Mouse (Mus musculus): ENCODE results near the gene Igsf9. TPM values are rescaled to one million over a fixed set of nuclear protein-coding genes. Genes with fewer than 3 reads are reported as not detected.
A peak's percentile ranks its signal among the peaks of the same experiment; 100 is the strongest.

Igsf9 gene
- polyA plus RNA-seq, 1 experiment from 2014 or later = 2.5 TPM

DNA sequence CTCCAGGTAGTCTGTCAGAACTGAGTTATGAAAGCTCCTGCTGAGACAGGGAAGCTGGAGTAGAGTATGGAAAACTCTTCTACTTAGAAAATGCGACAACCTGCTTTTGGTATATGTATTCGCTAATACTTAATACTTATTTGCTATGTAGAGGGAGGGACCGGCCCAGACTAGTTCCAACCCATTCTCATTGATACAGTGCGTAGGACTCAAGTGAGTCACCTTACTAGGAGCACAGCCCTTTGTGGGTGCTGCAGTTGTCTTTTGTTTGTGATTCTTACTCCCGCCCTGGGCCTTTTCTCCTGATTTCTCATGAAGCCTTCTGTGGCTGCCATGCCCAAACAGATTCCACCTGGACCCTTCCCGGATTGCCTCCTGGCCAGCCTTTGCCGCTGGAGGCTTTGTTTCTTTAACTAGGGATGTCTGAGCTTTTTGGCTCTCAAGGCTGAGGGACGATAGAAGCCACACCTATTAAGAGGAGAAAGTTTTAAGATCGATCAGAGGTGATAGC, 39.6 kb upstream of the Igsf9 start:
- Histone ChIP-seq H3K9ac (ENCODE audit: low read depth, low read length) (no peak overlapping the region), H3K4me1 (ENCODE audit: control insufficient read depth, low read depth, low read length) (no peaks in the 10 kb centered on the region), H3K27me3 (ENCODE audit: control insufficient read depth, insufficient read depth, low read depth, low read length) (no peaks in the 10 kb centered on the region), H3K9me3 (replicated peaks; ENCODE audit: control insufficient read depth, low read length) (no peaks in the 10 kb centered on the region), H3K4me3 (ENCODE audit: low read depth, low read length) (no peak overlapping the region), H3K27ac (ENCODE audit: low read length) (no peak overlapping the region), H3K4me2 (ENCODE audit: low read depth, low read length) (no peak overlapping the region), H3K36me3 (ENCODE audit: control insufficient read depth, insufficient read depth) (no peaks in the 10 kb centered on the region)
- no peak for ATAC-seq (ENCODE audit: low read depth)
- 67% methylated on average over 9 of the region's 9 CpGs for WGBS (ENCODE audit: insufficient replicate concordance)

DNA sequence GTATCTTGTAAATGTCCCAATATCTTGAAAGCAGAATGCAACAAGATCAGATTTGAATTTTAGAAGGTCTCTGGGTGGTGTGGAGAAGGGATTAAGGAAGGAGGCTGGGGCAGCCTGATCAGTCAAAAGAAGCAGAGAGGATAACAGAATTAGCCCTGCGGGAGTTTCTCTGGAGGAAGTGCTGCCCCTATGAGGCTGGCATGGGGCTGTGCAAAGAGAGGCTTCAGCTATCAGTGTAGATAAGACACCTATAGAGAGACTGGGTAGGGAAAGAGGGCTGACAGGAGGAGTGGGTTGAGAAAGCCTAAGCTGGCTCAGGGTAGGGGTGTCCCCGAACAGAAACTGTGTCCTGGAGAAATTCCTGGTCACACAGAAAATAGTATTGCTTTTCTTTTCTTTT, 31.4 kb upstream of the Igsf9 start:
- no peak overlapping the region for H3K27ac ChIP-seq (ENCODE audit: low read length)
- H3K4me1 ChIP-seq (ENCODE audit: control insufficient read depth, low read depth, low read length) = no peaks in the 10 kb centered on the region
- no peaks in the 10 kb centered on the region for H3K36me3 ChIP-seq (ENCODE audit: control insufficient read depth, insufficient read depth)
- no peak overlapping the region for H3K4me3 ChIP-seq (ENCODE audit: low read depth, low read length)
- no peaks in the 10 kb centered on the region for H3K9me3 ChIP-seq (replicated peaks; ENCODE audit: control insufficient read depth, low read length)
- no peak overlapping the region for H3K9ac ChIP-seq (ENCODE audit: low read depth, low read length)
- ATAC-seq (ENCODE audit: low read depth) = no peak
- WGBS (ENCODE audit: insufficient replicate concordance) = 32% methylated on average over 2 of the region's 2 CpGs
- H3K27me3 ChIP-seq (ENCODE audit: control insufficient read depth, insufficient read depth, low read depth, low read length) = no peaks in the 10 kb centered on the region
- no peak overlapping the region for H3K4me2 ChIP-seq (ENCODE audit: low read depth, low read length)

- no peaks in the 10 kb centered on the region for H3K36me3 ChIP-seq (ENCODE audit: control insufficient read depth, insufficient read depth)
- no peak overlapping the region for H3K9ac ChIP-seq (ENCODE audit: low read depth, low read length)
- no peak overlapping the region for H3K27ac ChIP-seq (ENCODE audit: low read length)
- H3K4me3 ChIP-seq (ENCODE audit: low read depth, low read length) = no peak overlapping the region
- no peaks in the 10 kb centered on the region for H3K27me3 ChIP-seq (ENCODE audit: control insufficient read depth, insufficient read depth, low read depth, low read length)
- 13% methylated on average over 17 of the region's 17 CpGs for WGBS (ENCODE audit: insufficient replicate concordance)
- no peaks in the 10 kb centered on the region for H3K9me3 ChIP-seq (replicated peaks; ENCODE audit: control insufficient read depth, low read length)
- no peak for ATAC-seq (ENCODE audit: low read depth)
- no peaks in the 10 kb centered on the region for H3K4me1 ChIP-seq (ENCODE audit: control insufficient read depth, low read depth, low read length)
- 0 out of 2 replicates have a peak overlapping the region, but pooled peaks have one; percentile 17 for H3K4me2 ChIP-seq (ENCODE audit: low read depth, low read length)
Measured at GRCm38 (mm10) chr1:172450848-172451470, 30.6 kb upstream of the Igsf9 start.

GRCm38 (mm10) chr1:172452911-172453310, 28.7 kb upstream of the Igsf9 start:
- Histone ChIP-seq H3K27ac (ENCODE audit: low read length) (no peak overlapping the region), H3K36me3 (ENCODE audit: control insufficient read depth, insufficient read depth) (no peaks in the 10 kb centered on the region), H3K27me3 (ENCODE audit: control insufficient read depth, insufficient read depth, low read depth, low read length) (no peaks in the 10 kb centered on the region), H3K9me3 (replicated peaks; ENCODE audit: control insufficient read depth, low read length) (no peaks in the 10 kb centered on the region), H3K4me2 (ENCODE audit: low read depth, low read length) (no peak overlapping the region), H3K4me3 (ENCODE audit: low read depth, low read length) (no peak overlapping the region), H3K4me1 (ENCODE audit: control insufficient read depth, low read depth, low read length) (no peaks in the 10 kb centered on the region), H3K9ac (ENCODE audit: low read depth, low read length) (no peak overlapping the region)
- ATAC-seq (ENCODE audit: low read depth) = no peak
- WGBS (ENCODE audit: insufficient replicate concordance) = 44% methylated on average over 2 of the region's 2 CpGs

- H3K27ac ChIP-seq (ENCODE audit: low read length) = no peak overlapping the region
- H3K4me2 ChIP-seq (ENCODE audit: low read depth, low read length) = no peak overlapping the region
- no peak overlapping the region for H3K9ac ChIP-seq (ENCODE audit: low read depth, low read length)
- ATAC-seq (ENCODE audit: low read depth) = no peak
- H3K36me3 ChIP-seq (ENCODE audit: control insufficient read depth, insufficient read depth) = no peaks in the 10 kb centered on the region
- H3K4me3 ChIP-seq (ENCODE audit: low read depth, low read length) = no peak overlapping the region
- no peaks in the 10 kb centered on the region for H3K9me3 ChIP-seq (replicated peaks; ENCODE audit: control insufficient read depth, low read length)
- H3K27me3 ChIP-seq (ENCODE audit: control insufficient read depth, insufficient read depth, low read depth, low read length) = no peaks in the 10 kb centered on the region
- WGBS (ENCODE audit: insufficient replicate concordance) = 65% methylated on average over 2 of the region's 2 CpGs
- H3K4me1 ChIP-seq (ENCODE audit: control insufficient read depth, low read depth, low read length) = no peaks in the 10 kb centered on the region
Measured at GRCm38 (mm10) chr1:172453810-172454209, 27.8 kb upstream of the Igsf9 start.

DNA sequence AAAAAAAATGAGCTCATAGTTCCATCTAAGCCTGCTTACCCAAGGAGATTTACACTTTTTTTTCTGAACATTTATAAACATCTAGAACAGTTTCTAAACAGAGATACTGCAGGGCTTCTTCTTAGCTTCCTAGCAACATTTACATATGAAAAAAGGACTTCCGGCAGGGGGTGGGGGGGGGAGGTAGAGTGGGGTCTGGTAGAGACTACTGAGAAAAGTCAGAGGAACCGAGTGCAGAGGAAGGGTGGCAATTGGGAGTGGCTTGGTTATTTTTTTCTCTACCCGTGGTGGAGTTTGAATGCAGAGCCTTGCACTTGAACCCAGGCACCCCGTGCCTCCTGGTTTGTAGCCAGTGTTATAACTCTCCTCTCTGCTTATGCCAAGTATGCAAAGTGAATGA, 26.2 kb upstream of the Igsf9 start:
- 10% methylated on average over 4 of the region's 4 CpGs for WGBS (ENCODE audit: insufficient replicate concordance)
- H3K4me3 ChIP-seq (ENCODE audit: low read depth, low read length) = no peak overlapping the region
- H3K4me1 ChIP-seq (ENCODE audit: control insufficient read depth, low read depth, low read length) = no peaks in the 10 kb centered on the region
- no peak overlapping the region for H3K27ac ChIP-seq (ENCODE audit: low read length)
- no peak overlapping the region for H3K4me2 ChIP-seq (ENCODE audit: low read depth, low read length)
- no peaks in the 10 kb centered on the region for H3K27me3 ChIP-seq (ENCODE audit: control insufficient read depth, insufficient read depth, low read depth, low read length)
- no peaks in the 10 kb centered on the region for H3K36me3 ChIP-seq (ENCODE audit: control insufficient read depth, insufficient read depth)
- no peak overlapping the region for H3K9ac ChIP-seq (ENCODE audit: low read depth, low read length)
- no peak for ATAC-seq (ENCODE audit: low read depth)
- H3K9me3 ChIP-seq (replicated peaks; ENCODE audit: control insufficient read depth, low read length) = no peaks in the 10 kb centered on the region

- Histone ChIP-seq H3K4me3 (ENCODE audit: low read depth, low read length) (no peak overlapping the region), H3K9me3 (replicated peaks; ENCODE audit: control insufficient read depth, low read length) (no peaks in the 10 kb centered on the region), H3K36me3 (ENCODE audit: control insufficient read depth, insufficient read depth) (no peaks in the 10 kb centered on the region), H3K9ac (ENCODE audit: low read depth, low read length) (no peak overlapping the region), H3K27ac (ENCODE audit: low read length) (no peak overlapping the region), H3K4me2 (ENCODE audit: low read depth, low read length) (no peak overlapping the region), H3K27me3 (ENCODE audit: control insufficient read depth, insufficient read depth, low read depth, low read length) (no peaks in the 10 kb centered on the region), H3K4me1 (ENCODE audit: control insufficient read depth, low read depth, low read length) (no peaks in the 10 kb centered on the region)
- 35% methylated on average over 7 of the region's 7 CpGs for WGBS (ENCODE audit: insufficient replicate concordance)
- peak; percentile 30 for ATAC-seq (ENCODE audit: low read depth)
Measured at GRCm38 (mm10) chr1:172456001-172456677, 25.4 kb upstream of the Igsf9 start.

- H3K9me3 ChIP-seq (replicated peaks; ENCODE audit: control insufficient read depth, low read length) = no peaks in the 10 kb centered on the region
- ATAC-seq (ENCODE audit: low read depth) = no peak
- no peak overlapping the region for H3K9ac ChIP-seq (ENCODE audit: low read depth, low read length)
- H3K4me2 ChIP-seq (ENCODE audit: low read depth, low read length) = no peak overlapping the region
- 83% methylated on average over 3 of the region's 3 CpGs for WGBS (ENCODE audit: insufficient replicate concordance)
- H3K27me3 ChIP-seq (ENCODE audit: control insufficient read depth, insufficient read depth, low read depth, low read length) = no peaks in the 10 kb centered on the region
- no peak overlapping the region for H3K27ac ChIP-seq (ENCODE audit: low read length)
- H3K4me3 ChIP-seq (ENCODE audit: low read depth, low read length) = no peak overlapping the region
- H3K4me1 ChIP-seq (ENCODE audit: control insufficient read depth, low read depth, low read length) = no peaks in the 10 kb centered on the region
- no peaks in the 10 kb centered on the region for H3K36me3 ChIP-seq (ENCODE audit: control insufficient read depth, insufficient read depth)
Measured at GRCm38 (mm10) chr1:172457196-172457595, 24.4 kb upstream of the Igsf9 start.

DNA sequence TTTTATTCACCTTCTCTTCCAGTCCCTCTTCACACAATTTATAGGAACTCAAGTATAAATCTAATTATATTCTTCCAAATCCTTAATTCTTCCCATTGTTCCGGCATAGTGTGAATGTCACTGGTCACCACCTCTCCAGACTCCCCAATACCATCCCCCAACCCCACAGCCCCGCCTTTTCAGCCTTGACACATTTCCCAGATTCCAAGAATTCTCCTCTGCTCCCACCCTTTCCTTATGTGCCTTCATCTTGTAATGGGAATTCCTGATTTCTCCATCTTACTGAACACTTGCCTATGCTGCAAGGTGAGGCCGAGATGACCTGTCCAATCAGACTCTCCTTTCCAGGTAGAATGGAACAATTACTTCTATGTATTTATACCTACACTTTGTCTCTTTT, 23.5 kb upstream of the Igsf9 start:
- Histone ChIP-seq H3K4me2 (ENCODE audit: low read depth, low read length) (no peak overlapping the region), H3K9ac (ENCODE audit: low read depth, low read length) (no peak overlapping the region), H3K27ac (ENCODE audit: low read length) (no peak overlapping the region), H3K27me3 (ENCODE audit: control insufficient read depth, insufficient read depth, low read depth, low read length) (no peaks in the 10 kb centered on the region), H3K4me1 (ENCODE audit: control insufficient read depth, low read depth, low read length) (no peaks in the 10 kb centered on the region), H3K4me3 (ENCODE audit: low read depth, low read length) (no peak overlapping the region), H3K9me3 (replicated peaks; ENCODE audit: control insufficient read depth, low read length) (no peaks in the 10 kb centered on the region), H3K36me3 (ENCODE audit: control insufficient read depth, insufficient read depth) (no peaks in the 10 kb centered on the region)
- no peak for ATAC-seq (ENCODE audit: low read depth)
- WGBS (ENCODE audit: insufficient replicate concordance) = 65% methylated on average over 3 of the region's 3 CpGs

Measured in liver, embryonic 16.5 days (tissue).